ENCODE assay signal across 19 mouse cellular contexts in the genomic region with DNA sequence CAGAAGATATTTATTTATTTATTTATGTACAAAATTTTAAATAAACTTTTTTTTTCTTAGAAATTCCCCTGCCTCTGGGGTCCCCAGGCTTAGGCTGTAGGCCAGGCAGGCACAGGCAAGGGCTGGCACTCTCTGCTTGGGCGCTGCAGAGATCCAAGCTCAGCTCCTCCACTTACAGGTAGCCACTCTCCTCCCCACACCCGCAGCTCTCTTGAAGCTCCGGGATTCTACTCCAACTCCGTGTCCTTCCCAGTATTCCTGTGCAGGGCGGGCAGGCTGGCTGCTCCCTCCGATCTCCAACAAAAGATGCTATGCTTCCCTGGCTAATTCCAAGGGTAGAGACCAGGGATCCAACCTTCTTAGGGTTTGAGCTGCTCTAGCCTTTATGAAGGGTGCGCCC. TPM values are rescaled to one million over a fixed set of nuclear protein-coding genes. Genes with fewer than 3 reads are reported as not detected.
DNase-seq lines count a peak whose midpoint lies in the region; ATAC-seq lines count a peak whose summit lies in the region.
"Had no signal": no experiment of that assay in that cellular context is flagged by ENCODE, and none has a peak within 500 bp of the region (broad histone marks: within the 10 kb centered on the region; RNA-seq: fewer than 3 reads in every experiment).

No protein-coding gene starts in this region.

- under 1% methylated on average over 7 of the region's 7 CpGs for WGBS in hindbrain, embryonic 14.5 days
- WGBS in midbrain, embryonic 14.5 days, result 2% methylated on average over 7 of the region's 7 CpGs

- DNase-seq in cerebellum, adult 8-10 months, result peak; percentile 12
- DNase-seq in cerebellum, postnatal 4 days (ENCODE audit: low spot score in 2 of 2), result no peak
- DNase-seq in ES-CJ7 (ENCODE audit: low read depth, low spot score), result peak; percentile 44
- DNase-seq in hindbrain, embryonic 14.5 days (ENCODE audit: low spot score), result no peak
- peak; percentile 16 for DNase-seq in midbrain, embryonic 14.5 days
- DNase-seq in lung, postnatal 14 days, result no peak
- no peak for DNase-seq in testis, postnatal 14 days (ENCODE audit: low spot score)
- DNase-seq in natural killer cell, adult 2 months (ENCODE audit: low spot score in 2 of 2), result no peak
- DNase-seq: adrenal gland, postnatal 25 days; gastrocnemius, postnatal 14 days; kidney, adult 18-20 months; liver, postnatal 0 days; lung, postnatal 36 days had no signal

- H3K4me1 ChIP-seq in hindbrain, embryonic 14.5 days (replicated peaks; ENCODE audit: control insufficient read depth, insufficient read depth, low read length), result peaks cover 9% of the 10 kb centered on the region; the same call in 1 of the 2 replicates
- H3K4me1 ChIP-seq in midbrain, embryonic 14.5 days (ENCODE audit: control insufficient read depth, insufficient read depth, low read length), result peaks cover 22% of the 10 kb centered on the region; the same call in 1 of the 2 replicates

- no peaks in the 10 kb centered on the region for H3K9me3 ChIP-seq in hindbrain, embryonic 14.5 days (ENCODE audit: control insufficient read depth, low read length)
- H3K9me3 ChIP-seq in midbrain, embryonic 14.5 days (ENCODE audit: control insufficient read depth, low read length), result no peaks in the 10 kb centered on the region
- H3K9me3 ChIP-seq: heart, embryonic 12.5 days; limb, embryonic 15.5 days had no signal

- ATAC-seq in hindbrain, embryonic 14.5 days (ENCODE audit: low FRiP score), result no peak
- ATAC-seq in midbrain, embryonic 14.5 days (ENCODE audit: low FRiP score, low TSS enrichment), result no peak
- ATAC-seq: activated CD4-positive, CD25-positive, alpha-beta regulatory T cell, adult 4 months; liver, postnatal 0 days had no signal

- H3K9ac ChIP-seq in hindbrain, embryonic 14.5 days, result no peak overlapping the region
- no peak overlapping the region for H3K9ac ChIP-seq in midbrain, embryonic 14.5 days (replicated peaks; ENCODE audit: low read length)
- H3K9ac ChIP-seq: heart, embryonic 12.5 days; limb, embryonic 15.5 days; liver, postnatal 0 days had no signal

- no peaks in the 10 kb centered on the region for H3K36me3 ChIP-seq in hindbrain, embryonic 14.5 days (replicated peaks; ENCODE audit: control insufficient read depth, insufficient read depth)
- H3K36me3 ChIP-seq in midbrain, embryonic 14.5 days (ENCODE audit: control insufficient read depth, insufficient read depth, low read length), result no peaks in the 10 kb centered on the region
- H3K36me3 ChIP-seq: heart, embryonic 12.5 days; limb, embryonic 15.5 days had no signal

- peak overlapping the region; percentile 21; the same call in 1 of the 2 replicates for H3K4me3 ChIP-seq in hindbrain, embryonic 14.5 days (replicated peaks; ENCODE audit: low read length)
- peak overlapping the region; percentile 19; the same call in 1 of the 2 replicates for H3K4me3 ChIP-seq in midbrain, embryonic 14.5 days (replicated peaks; ENCODE audit: low read depth, low read length)
- H3K4me3 ChIP-seq: heart, embryonic 12.5 days; left cerebral cortex, adult 2 months; limb, embryonic 15.5 days had no signal

- H3K27me3 ChIP-seq in hindbrain, embryonic 14.5 days (ENCODE audit: control insufficient read depth, insufficient read depth, low read length), result peaks cover 94% of the 10 kb centered on the region
- H3K27me3 ChIP-seq in midbrain, embryonic 14.5 days (ENCODE audit: control insufficient read depth, insufficient read depth, low read length), result peaks cover 90% of the 10 kb centered on the region

- H3K4me2 ChIP-seq in hindbrain, embryonic 14.5 days (replicated peaks), result peak overlapping the region; percentile 25
- H3K4me2 ChIP-seq in midbrain, embryonic 14.5 days (ENCODE audit: low read length), result peak overlapping the region; percentile 64
- H3K4me2 ChIP-seq: heart, embryonic 12.5 days; limb, embryonic 15.5 days had no signal

- no peak overlapping the region for H3K27ac ChIP-seq in hindbrain, embryonic 14.5 days
- H3K27ac ChIP-seq in midbrain, embryonic 14.5 days (replicated peaks; ENCODE audit: low read depth, low read length), result no peak overlapping the region
- H3K27ac ChIP-seq: left cerebral cortex, adult 2 months; limb, embryonic 15.5 days had no signal

RNA-seq across cellular contexts. Expression of a gene that starts 2.4 kb away (rescaled TPM):
- 4.7 and 5.0 TPM in 2 replicates for polyA plus RNA-seq in hindbrain, embryonic 14.5 days (2014; fragmentation: Nextera tagmentation; extraction: Ambion mirVana)
- 5.7 and 8.6 TPM in 2 replicates for polyA plus RNA-seq in midbrain, embryonic 14.5 days (2014; fragmentation: Nextera tagmentation; extraction: Ambion mirVana)
- polyA plus RNA-seq: activated CD4-positive, CD25-positive, alpha-beta regulatory T cell, adult 4 months; embryonic facial prominence, embryonic 14.5 days; heart, embryonic 12.5 days; large intestine, adult 2 months; limb, embryonic 15.5 days; liver, postnatal 0 days had no signal

Comparison
In these comparisons a context has a peak if more than half of its experiments do, and no peak if none do; other contexts are left out.
1. DNase-seq: peak in cerebellum, adult 8-10 months (single experiment), ES-CJ7 (single experiment) and midbrain, embryonic 14.5 days (single experiment); none in cerebellum, postnatal 4 days (0 of 2), hindbrain, embryonic 14.5 days (single experiment), lung, postnatal 14 days (single experiment), testis, postnatal 14 days (single experiment) and natural killer cell, adult 2 months (0 of 2).